Mouse (Mus musculus) A20 (cell line): ENCODE data around the gene Entr1.
"Not testable (repeated sequence)": the region's sequence is repeated elsewhere in the genome, so short reads cannot be mapped to it uniquely, and the experiment has no call there.

Experiments used
- DNase-seq: peaks from one replicate; pipeline ENCODE4 v3.0.0-alpha.2; 2011; ENCODE audit warnings: low read depth, low spot score

The Entr1 gene

DNA sequence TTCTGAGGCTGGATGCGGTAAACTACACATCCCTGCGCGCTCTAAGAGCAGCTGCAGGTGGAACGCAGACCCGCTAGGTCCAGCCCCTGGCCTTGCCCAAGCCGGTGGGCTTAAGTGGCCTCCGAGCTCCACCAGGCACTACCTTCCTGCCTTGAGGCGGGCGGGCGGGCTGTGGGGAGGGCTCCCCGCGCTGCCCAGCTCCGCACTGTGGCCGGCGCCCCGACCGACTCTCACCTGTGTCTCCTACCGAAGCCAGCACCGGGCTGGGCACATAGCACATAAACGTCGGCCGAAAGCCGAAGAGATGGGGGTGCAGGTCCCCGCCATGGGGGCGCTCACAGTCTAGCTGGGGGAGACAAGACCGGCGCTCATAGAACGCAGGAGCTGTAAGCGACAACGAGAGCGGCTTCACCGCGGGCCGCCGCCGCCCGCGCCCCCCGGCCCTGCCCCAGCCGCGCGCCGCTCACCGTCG is 398 bp downstream of the Entr1 start:
- peak; percentile 57 for DNase-seq

DNA sequence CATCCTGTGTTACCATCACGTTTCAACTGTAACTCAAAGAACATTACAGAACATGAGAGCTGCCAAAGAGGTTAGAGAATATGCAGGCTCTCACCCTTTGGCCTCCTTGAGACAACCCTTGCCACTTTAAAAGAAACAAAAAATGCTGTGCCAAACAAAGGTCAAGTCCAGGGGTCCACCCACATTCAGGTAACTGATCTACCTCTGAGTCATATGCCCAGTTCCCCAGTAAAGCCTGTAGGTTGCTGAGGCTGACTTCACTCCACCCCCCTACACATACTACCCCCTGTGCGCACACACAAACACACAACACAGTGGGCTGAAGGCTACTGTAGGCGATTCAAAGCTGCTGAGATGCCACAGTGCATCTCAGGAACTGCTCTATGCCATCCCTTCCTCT is 1.4 kb downstream of the Entr1 start:
- DNase-seq, result no peak

DNA sequence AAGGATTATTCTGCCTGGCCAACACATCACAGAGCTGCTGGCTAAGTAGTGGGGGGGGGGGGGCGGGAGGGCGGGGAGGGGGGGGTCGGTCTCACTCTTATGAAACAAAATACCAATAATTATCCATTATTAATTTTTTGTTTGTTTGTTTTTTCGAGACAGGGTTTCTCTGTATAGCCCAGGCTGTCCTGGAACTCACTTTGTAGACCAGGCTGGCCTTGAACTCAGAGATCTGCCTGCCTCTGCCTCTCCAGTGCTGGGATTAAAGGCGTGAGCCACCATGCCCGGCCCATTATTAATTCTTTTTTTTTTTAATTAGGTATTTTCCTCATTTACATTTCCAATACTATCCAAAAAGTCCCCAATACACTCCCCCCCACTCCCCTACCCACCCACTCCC is 8.2 kb downstream of the Entr1 start:
- DNase-seq, result not testable (repeated sequence)

DNA sequence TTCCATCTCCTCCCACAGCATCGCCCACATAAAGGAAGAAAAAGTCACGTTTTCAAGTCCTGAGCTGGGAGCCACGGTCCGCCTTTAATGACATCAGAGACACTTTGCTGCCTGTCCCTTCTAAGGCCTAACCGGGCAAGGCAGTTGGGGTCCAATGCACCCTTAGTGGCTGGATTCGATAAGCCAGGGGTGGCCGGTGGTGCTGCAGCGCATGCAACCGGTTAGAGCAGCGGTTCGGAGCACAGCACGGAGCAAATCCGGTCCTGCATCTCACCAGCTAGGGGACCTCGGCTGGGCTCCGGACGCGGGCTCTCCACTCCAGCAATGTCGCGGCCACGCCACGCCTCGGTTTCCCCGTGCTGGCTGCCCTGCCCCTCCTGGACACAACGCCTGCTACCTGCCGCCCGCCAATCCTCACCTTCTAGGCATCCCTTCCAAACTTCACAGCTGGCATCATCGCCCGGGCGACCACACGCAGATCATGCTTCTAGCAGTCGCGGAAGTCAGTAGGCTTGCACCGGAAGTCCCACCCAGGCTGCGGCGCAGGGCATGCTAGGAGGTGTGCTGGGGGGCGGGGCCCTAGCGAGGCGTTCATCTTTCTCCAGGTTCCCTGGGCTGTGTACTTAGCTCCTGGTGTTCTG is 8.9 kb downstream of the Entr1 start, which contains the start of gene Snapc4:
Snapc4 (minus strand) TSS at position 523 of the 641 bp plus-strand sequence.
- DNase-seq, result peak; percentile 89

- no peak for DNase-seq
Observed at GRCm38 (mm10) chr2:26372396-26372795, 16.7 kb downstream of the Entr1 start.

GRCm38 (mm10) chr2:26368572-26368971 is 20.5 kb downstream of the Entr1 start:
- DNase-seq, result no peak

- no peak for DNase-seq
Observed at GRCm38 (mm10) chr2:26367911-26368310, 21.2 kb downstream of the Entr1 start.

DNA sequence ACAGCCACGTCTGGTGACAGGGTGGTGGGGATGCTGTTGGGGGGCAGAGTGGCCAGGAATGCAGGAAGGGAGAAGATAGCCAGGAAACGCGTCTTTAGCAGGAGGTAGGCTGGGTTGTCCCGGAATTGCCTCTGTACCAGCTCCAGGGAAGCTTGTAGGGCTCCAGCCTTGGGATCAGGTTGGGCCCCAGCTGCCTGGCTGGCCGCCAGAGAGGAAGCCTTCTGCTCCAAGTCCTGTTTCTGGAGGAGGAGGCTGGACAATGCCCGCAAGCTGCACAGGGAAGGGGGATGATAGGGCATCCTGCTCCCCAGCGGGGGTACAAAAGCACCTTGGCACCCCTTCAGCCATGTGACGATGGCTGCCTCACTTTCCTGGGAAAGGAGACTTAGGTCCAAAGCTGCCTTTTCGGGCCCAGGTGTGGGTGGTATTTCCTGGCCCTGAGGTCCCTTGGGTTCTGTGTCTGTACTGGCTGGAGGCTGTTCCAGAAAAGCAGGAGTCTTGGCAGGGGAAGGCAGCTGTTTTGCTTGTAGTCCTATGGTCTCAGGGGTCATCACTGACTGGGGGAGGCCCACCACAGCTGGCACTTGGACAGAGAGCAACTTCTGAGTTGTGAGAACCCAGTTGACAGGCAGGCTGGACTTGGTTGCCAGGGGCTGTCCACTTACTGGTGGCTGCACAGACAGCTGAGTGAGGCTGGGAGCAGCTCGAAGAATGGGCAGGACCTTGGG is 24.2 kb downstream of the Entr1 start:
- no peak for DNase-seq

- DNase-seq, result no peak
Observed at GRCm38 (mm10) chr2:26363481-26363880, 25.6 kb downstream of the Entr1 start.

DNA sequence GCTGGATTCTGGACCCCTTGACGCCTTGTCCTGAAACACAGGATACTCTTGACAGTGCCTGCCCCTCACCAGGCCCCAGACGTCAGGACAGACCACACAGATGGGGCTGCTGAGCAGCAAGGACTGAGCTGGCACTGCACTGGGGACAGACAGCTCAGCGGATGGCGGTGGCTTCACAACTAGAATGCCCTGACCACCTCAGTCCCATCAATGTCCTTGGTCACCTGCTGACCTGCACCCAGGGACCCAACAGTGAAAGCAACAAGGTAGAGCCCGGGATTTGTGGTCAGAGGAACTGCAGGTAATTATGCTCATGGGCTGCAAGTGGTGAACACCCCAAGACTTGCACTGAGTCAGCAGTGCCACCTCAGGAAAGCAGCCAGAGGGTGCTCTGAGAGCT is 26.1 kb downstream of the Entr1 start:
- DNase-seq, result no peak

DNA sequence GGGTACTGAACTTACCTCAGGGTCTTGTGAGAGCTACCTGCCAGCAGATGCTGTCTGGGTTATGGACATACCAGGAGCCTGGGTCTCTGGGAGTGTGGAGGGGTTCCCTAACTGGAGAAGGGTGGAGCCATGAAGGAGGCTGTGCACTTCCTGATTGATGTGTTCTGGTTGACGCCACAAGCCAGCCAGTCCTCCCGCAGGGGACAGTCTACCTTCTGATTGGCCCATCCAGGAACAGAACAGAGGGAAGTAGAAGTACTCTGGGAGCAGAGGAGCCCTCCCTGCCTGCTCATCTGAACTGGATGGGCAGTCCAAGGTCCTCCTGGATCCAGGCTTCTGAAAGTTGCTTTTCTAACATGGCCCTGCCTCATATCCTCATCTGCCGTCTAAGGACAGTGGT is 28.3 kb downstream of the Entr1 start, which contains the start of gene Card9:
Card9 (minus strand) TSS at position 147 of the 400 bp plus-strand sequence.
- DNase-seq, result no peak

DNA sequence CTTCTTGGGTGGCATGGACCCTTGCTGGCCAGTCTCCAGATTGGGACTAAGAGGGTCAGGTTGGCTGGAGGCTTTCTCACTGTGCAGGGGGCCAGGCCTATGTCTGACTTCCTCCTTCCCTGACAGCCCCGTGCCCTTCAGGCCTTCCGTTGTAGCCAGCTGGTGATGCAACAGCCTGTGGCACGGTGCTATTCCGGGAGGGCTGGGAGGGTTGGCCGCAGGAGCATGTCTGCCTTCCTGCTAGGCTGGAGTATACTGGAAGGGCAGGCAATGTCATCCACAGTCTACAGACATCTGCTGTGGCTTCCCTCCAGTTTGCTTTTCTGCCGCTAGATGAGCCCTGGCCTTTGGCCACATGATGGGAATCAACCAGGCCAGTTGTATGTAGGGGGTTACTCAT is 29.1 kb downstream of the Entr1 start:
- no peak for DNase-seq

DNA sequence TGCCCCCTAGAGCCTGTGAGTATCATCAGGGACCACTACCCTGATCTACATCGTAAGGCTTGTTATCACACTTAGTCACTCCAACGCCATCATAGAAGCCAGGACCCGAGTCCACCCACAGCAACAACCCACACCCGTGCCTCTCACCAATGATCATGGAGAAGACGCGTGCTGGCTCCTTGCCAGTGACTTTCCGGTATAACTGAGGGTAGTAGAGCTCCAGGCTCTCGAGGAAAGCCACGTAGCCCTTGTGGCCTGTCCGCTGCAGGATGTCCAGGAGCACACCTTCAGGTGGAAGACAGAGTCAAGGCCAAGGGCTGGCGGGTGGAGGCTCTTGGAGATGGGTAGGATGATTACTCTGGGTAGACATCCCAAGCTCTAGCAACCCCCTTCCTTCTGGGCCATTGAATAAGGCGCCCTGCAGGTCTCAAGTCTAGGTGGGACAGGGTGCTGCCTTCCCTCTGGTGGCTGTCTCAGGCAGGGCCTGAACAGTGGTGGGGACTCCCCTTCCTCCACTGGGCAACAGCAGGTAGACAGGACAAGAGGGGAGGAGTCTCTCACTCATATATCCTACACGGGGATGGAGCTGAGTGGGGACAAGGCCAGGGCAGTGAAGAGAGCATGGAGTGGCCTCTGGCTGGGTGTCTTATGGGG is 30.3 kb downstream of the Entr1 start:
- DNase-seq, result no peak

DNA sequence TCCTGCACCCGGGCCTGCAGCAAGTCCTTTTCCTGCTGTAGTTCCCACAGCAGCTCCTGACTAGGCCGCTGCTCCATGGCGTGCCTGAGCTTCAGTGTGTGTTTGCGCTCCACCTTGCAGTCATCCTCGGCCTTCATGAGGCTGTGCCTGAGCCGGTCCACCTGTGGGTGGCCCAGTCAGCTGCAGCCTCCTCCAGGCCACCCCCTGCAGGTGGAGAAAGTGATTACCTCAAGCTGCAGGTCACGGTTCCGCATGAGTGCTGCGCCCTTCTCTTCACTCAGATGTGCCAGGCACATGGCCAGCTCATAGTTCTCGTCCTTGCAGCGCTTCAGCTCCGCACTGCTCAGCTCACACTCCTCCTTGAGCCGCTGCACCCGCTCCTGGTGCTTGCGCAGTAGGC is 31.6 kb downstream of the Entr1 start:
- DNase-seq, result peak; percentile 64

GRCm38 (mm10) chr2:26356678-26357077 is 32.4 kb downstream of the Entr1 start:
- no peak for DNase-seq

GRCm38 (mm10) chr2:26356231-26356630 is 32.9 kb downstream of the Entr1 start:
- no peak for DNase-seq

DNA sequence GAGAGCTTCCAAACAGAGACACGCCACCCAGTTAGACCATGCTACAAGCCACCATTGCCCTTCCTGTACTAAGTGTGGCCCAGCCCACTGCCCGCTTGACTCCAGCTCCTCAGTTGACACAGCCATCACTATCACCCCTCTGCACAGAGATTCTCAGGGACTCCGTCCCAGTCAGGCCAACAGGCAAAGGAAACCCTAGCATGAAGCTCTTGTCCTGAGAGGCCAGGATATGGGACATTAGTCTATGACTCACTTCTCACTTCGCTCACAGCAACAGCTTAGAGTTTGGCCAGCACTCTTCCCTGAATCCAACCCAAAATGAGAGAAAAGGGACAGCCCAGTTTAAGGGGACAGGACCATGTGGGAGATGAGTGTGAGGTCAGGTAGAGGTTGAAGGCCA is 34.7 kb downstream of the Entr1 start:
- no peak for DNase-seq

DNA sequence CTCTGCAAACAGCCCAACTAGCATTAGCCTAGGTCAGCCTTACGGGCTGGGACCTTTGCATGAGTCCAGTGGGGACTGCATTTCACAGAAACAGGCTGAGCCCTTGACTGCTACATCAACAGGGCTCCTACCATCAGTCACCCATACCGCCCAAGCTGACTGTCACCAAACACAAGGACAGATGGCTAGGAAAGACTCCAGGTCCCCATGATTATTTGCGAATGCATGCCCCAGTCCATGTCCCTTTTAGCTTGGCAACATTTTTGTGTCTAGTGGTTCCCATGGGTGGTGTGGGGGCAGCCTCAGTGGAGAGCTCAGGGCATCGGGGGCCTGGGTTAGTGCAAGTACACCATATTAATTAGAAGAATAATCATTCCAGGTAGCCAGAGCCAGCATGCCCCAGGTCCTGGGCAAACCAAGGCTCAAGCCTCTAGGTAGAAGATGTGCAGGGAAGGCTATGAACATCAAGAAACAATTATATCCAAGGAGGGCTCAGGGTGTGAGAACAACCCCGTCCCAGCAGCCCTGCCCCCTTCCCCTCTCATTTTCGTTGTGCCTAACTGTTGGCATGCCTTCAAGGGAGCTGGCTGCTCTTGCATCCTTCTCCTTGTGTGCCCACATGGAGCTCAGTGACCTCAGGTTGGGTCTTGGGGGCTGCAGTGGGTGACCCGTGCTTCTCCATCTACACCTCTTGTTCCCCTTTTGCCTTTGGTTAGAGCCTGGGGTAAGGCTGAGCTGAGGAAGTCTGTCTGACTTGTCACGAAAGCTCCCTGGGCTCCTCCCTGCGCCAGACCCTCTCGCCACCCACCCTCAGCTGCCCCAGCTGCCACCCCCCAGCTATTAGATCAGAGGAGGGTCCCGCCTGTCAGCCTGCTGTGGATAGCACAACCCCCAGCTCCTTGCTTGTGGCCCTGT is 35.8 kb downstream of the Entr1 start:
- no peak for DNase-seq

DNA sequence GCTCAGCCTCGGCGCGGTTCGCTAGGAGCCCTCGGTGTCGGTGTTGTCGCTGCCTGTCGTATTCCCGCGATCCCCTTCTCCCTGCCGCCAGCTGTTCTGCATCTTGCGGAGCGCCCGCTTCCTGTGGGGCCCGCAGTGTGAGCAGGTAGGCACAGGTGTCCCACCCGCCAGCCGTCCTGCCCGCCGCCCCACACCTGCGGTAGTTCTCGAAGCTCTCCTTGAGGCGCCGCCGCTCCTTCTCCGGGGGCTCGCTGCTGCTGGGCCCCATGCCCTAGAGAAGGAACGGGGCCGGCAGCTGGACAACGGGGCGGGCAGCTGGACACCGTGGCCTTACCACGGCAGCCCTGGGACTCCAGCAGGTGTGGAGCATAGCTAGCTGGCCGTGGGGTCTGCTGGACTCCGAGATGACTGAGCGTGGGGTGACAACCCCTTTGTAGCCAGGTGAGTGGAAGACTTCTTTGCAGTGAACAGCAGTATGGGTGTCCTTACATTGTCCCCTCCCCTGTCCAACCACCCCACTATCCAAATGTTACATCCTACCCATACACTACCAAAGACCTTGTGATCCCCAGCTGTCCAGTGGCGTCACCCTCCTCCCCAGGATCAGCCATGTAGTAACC is 36.7 kb downstream of the Entr1 start:
- no peak for DNase-seq

DNA sequence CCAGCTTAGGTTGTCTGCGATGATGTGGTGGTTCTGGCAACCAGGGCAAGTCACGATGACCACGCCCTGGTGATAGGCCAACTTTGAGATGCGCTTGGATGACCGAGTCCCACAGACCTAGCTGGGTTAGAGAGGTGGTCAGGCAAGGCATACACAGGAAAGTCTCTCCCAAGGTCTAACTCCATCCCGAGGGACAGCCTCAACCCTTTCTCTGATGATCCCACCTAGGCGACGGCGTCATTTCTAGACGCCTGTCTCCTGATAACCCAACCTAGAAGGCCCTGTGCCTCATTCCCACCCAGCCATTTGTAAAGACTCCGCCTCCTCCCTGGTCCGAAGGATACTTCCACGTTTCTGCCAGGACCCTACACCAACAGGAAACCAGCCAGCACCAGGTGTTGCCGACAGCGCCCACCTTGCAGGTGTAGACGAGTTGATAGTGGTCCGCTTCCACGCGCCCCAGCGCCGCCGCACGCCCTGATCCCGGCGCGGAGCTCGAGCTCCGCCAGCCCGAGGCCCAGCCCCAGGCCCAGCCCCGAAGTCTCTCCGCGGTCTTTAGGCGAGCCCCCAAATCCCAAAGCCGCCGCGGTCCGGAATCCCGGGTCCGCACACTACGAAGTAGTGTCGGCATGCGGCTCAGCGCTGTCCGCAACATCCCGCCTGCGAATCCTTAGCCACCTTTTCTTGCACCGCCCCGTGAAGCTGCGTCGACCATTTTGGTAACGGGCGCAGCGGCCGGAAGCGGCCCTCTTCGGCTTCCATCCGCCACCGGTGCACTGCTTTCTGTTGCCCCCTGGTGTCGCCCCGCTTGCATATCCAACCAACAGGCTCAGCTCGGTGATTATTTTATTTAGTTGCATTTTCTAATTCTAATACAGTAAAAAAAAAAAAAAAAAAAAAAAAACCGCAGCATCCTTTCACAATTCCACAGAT is 37.5 kb downstream of the Entr1 start, which contains the start of gene Dnlz:
Dnlz (minus strand) TSS at position 753 of the 933 bp plus-strand sequence.
- DNase-seq, result peak; percentile 94
